Mouse (Mus musculus): Measurements from ENCODE around the gene Dis3l2.
A peak's percentile ranks its signal among the peaks of the same experiment; 100 is the strongest.

Gene Dis3l2

DNA sequence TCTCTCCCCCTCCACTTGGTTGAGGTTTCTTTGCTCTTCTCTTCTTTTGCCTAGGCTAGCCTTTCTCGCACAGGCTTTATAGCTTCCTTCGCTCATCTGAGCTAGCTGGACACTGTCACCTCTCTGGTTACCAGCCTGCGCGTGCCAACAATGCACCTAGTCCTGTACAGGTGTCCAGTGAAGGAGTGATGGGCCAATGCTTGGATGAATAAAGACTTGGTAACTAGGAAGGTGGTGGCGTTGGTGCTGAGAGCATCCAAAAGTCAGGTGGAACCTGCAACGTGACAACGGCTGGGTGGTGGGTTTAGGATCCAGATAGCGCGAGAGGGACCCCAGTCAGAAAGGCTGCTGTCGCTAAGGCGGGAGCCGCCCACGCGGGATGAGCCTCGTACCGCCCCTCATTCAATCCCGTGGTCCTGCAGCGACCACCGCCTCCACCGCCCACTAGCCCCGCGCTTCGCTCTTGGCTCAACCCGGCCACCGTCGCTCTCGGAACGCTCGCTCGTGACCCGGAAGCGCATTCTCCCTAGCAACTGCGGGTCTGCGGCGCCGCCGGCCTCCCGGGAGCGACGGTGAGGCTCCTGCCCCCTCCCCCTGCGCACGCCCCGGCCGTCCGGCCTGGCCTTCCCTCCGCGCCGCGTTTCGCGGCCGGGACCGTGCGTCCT lies at the start of gene Dis3l2:
Dis3l2 (plus strand) TSS at position 509 of the 665 bp plus-strand sequence.
- peak; percentile 42 for DNase-seq (ENCODE audit: low spot score)

DNA sequence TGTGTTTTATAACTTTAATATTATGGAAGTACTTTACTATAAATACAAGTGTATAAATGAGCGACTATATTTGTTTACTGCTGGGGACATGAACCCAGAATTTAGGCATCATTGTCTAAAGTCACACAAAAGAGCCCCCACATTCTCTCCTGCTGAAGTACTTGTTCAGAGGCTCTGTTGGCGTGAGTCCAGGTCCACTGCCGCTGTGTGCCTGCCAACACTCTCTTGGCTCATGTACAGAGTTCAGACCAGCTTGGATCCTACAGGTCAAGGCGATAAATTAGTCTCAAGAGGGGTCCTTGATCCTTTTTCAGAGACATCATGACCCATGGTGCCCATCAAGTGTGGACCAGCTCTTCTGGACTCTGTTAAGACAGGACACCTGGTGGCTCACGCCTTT lies 46.5 kb upstream of the Dis3l2 start:
- DNase-seq (ENCODE audit: low spot score) = no peak

DNA sequence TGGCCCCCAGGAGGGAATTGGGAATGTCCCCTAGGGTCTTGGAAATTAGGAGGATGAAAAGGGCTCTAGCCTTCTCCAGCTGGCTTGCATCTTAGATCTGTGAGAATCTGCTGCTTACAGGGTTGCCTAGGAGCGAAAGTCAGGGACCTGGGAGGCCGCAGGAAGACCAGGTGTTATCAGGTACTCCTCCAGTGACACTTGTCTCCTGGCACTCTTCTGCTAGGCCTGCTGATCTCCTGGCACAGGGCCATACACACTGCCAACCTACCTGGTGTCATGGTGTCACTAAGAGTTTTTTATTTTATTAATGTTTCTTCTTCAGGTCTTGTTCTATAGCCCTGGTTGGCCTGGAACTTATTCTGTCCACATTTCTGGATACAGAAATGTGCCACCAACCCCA lies 38.5 kb upstream of the Dis3l2 start:
- no peak for DNase-seq (ENCODE audit: low spot score)

DNA sequence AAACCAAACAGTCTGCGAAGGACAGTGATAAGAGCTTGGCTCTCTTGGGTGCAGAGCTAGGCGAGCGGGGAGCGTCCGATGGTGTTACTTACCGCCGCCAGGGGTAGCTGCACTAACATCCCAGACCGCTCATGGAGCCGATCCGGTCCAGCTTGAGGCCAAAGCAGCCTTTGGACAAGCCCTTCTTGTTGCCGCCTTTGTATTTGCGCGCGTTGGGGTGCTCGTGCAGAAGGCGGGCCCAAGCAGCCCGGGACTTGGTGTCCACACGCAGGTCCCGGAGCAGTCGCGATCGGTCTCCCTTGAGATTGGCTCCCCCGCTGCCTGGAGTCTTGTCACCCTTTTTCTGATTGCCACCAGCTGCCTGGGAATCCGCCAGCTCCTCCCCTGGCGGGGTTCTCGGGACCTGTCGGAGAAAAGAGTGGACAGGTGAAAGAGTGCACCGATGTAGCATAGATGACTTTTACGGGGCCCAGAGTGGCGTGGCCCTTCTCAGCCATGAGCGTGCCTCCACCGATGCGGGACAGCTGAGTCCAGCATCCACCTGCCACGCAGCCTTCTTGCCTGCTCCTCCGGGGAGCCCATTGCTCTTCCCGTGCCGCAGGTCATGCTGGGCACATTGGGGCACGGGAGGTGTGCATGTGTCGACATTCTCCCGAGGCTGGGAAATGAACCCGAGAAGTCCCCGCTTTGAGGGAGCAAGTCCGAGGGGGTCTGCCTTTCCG lies 33.9 kb upstream of the Dis3l2 start:
- no peak for DNase-seq (ENCODE audit: low spot score)

DNA sequence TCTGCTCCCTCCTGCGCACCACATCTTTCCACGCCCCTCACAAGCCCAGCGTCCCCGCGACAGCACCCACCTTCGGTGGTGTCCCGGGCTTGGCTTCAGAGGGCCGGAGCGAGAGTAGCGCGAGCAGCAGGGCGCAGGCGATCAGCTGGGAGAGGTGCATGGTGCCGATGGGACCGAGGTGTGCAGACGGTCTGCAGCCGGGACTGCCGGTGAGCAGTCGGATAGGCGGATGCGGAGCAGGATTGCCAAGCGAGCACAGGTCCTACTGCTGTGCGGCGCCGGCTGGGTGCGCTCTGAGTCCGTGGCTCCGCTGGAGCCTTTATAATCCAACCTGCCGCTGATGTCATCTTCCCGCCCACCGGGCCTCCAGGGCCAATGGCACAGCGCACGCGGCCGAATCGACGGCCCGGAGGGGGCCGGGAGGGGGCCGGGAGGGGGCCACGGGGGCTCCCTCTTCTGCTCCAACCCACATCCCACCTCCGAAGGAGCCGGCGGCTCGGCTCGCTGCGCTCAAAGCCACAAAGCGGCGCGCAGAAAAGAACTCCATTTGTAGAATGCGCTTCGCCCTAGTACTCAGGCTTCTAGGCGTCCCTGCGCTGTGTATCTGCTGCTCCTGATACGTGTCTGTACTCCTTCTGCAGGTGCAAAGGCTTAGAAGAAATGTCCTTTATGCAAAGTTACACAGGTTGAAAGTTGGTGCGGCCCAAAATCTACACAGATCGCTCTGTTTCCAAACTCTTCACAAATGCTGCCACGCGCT lies 33.1 kb upstream of the Dis3l2 start, which contains the start of gene Nppc:
Nppc (minus strand) TSS at position 293 of the 760 bp plus-strand sequence.
- no peak for DNase-seq (ENCODE audit: low spot score)

DNA sequence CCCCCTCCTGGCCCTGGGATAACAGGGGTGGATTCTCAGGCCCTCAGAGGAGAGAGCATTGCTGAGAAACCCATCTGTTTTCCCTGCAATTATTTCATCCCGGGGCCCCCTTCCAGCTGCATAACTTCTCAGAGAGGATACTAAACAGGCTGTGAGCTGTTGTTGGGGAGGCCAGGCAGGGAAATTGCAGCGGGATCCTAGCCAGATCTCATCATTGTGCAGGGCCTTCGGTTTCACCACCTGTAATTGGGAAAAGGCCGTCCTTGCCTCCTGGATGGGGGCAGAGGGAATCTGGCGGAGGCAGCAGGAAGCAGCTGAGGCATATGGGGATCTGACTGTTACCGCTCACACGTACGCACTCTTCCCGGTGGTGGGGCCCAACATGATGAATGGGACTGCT lies 29.2 kb upstream of the Dis3l2 start:
- no peak for DNase-seq (ENCODE audit: low spot score)

DNA sequence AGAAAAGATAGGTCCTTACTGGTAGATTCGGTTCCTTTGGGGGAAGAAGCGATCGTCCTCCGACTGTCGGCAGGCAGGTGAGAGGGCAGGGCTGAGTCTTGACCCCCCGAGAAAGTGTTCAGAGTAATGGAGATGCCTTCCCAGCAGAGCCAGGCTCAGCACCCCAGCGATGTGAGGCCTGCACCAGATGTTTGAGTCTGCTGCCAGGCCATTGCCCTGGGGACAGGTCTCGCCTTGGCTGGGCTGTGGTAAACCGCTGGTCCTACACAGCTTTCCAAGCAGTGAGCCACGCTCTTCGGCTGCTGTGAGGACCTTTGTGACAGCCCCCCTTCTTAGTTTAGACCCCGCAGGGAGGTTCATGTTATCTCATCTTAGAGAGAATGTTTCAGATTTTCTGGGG lies 28.5 kb upstream of the Dis3l2 start:
- DNase-seq (ENCODE audit: low spot score) = no peak

DNA sequence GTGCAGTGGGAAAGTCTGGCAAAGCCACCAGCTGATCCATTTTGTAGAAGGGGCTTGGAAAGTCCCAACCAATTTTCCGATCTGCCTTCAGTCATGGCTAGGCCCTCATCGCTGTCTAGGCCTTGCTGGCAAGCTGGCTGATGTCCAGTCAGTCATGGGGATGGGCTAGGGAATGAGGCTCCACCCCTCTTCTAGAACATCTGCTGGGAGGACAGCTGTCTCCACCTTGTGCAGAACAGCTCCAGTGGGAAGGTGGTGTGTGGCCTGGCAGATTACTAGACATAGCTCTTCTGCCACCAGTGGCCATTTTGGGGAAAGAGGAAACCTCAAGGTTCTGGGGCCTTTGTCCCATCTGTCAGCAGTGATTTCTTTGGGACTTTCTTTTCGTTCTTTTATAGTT lies 26.0 kb upstream of the Dis3l2 start:
- DNase-seq (ENCODE audit: low spot score) = no peak

DNA sequence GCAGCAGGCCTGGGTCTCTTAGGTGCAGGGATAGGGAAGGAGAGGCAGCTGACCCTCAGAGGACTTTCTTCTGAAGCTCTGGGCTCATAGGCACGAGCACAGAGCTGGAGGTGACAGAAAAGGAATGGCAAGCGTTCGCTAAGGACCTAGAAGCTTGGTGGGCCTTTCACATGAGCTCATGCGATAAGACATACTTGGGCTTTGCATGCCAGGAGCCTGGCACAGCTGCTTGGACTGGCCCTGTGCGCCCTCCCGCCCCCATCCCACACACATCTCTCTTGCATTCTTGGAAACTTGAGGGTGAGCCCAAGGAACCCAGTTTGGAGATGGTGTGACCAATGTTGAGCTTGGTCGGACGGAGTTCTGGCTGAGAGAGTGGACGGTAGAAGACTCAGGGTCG lies 24.9 kb upstream of the Dis3l2 start:
- no peak for DNase-seq (ENCODE audit: low spot score)

DNA sequence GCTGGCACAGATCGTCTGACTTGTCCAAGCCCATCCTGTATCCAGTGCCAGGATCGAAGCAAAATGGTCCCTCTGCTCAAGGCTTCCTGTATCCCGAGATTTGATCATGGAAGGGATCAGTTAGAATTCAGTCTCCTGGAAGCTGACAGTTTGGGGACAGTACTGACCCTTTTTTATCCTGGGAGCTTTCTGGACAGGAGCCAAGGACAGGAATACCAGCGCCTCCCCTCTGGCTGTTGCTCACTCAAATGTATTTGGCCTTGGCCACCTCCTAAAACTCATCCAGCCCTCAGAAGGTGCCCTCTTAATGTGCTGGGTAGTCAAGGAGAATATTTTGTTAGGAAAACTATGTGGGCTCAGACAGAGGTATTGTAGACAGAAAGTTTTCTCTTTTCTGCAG lies 16.4 kb upstream of the Dis3l2 start:
- DNase-seq (ENCODE audit: low spot score) = no peak

DNA sequence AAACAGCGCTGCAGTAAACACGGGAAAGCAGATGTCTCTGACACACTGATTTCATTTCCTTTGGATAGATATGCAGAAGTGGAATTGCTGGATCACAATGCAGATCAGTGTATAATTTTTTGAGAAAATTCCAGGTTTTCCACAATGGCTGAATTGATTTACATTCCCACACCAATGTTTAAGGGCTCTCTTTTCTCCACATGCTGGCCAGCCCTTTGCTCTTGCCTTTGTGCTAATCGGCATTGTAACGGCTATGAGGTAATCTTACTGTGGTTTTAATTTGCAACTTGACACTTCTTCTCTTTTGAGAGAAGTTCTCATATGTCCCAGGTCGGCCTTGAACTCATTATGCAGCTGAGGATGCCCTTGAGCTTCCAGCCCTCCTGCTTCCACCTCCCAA lies 12.6 kb upstream of the Dis3l2 start:
- DNase-seq (ENCODE audit: low spot score) = no peak

DNA sequence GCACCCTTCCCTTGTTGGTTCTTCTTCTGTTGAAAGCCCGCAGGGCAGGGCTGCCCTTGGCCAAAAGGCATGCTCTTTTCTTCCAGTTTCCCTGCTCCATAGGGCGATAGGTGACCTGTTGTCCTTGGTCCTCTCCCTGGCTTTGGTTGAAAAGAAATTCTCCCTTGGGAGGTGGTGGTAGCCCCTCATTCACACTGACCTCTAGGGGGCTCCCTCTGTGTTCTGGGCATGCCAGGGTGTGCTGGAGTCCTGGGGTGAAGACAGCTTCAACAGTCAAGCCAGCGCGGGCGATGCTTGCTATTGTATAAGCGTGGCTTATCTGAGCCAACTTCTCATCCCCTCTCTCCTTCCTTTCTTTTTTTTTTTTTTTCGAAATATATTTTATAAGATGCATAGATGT lies 6.7 kb upstream of the Dis3l2 start:
- no peak for DNase-seq (ENCODE audit: low spot score)

DNA sequence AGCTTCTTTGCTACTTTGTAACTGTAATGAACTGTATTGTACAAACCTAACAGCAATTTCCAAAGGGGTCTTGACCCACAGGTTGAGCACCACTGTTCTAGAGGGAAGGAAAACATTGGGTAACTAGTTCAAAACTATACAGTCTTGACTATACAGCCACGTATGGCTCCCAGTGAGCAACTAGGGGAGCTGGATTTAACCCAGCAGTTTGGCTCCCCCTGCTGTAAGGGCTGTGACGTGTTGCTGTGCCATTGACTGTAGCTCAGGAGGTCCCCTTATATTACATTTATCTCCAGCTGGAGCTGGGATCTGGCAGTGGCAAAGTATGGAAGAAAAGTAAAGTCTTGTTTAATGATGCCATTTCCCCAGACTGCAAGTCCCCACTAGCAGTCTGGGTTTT lies 4.9 kb upstream of the Dis3l2 start:
- no peak for DNase-seq (ENCODE audit: low spot score)

DNA sequence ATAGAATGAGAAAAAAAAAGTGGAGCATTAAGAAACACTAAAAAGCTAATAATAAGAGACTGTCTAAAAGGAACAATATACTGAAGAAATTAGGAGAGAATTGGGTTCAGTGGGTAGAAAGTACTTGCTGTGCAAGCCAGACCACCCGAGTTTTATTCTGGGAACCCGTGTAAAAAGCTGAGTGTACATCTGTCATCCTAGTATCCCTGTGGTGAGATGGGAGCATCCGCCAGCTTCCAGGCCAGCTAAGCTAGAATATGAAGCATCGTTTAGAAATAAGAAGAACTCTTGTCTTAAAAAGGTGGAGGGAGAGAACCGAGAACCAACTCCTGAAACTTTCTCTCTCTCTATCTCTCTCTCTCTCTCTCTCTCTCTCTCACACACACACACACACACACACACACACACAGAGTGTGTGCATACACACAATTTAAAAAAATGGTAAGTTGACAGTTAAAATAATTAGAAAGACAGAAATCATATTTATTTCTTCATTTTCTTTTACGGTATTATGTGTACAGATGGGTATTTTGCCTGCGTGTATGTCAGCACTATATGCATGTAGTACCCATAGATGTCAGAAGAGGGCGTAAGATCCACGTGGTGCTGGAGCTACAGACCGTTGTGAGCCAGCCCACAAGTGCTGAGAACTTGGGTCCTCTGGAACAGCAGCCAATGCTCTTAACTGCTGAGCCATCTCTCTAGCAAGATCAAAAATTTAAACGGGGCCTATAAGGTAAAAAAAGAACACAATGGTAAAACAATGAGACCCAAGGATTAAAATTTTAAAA lies 4.1 kb upstream of the Dis3l2 start:
- DNase-seq (ENCODE audit: low spot score) = no peak

DNA sequence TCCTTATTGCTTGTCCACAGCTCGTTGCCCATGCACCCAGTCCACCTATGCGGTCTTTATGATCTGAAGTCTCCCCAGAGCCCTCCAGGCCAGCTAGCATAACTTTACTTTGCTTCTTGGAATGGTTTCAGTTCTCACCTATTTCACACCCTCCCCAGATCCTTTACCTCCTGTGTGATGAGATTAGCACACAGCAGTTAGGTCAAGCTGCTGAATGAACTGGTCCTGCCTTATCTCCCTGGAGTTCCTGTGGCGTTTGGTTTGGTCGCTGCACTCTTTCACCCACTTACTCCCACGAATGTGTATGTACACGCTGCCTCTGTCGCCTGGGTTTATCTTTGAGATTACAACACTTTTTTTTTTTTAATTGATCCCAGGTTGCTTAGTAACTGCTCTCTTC lies 3.2 kb upstream of the Dis3l2 start:
- DNase-seq (ENCODE audit: low spot score) = no peak

DNA sequence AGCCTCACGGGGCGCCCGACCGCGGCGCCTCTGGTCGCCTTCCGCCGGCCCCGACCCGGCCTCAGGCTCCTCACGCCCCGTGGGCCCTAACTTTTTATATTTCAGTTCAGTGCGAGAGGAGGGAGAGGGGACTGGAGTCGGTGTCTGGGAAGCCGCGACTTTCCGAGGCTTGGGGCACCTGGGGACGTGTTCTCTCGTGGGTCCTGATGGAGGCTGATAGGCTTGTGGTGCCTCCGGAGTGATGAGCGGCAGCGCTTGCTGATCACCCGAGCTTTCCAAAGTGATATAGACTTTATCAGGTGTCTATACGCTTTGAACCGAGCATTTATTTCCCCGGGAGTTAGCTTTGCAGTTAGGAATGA lies 338 bp downstream of the Dis3l2 start:
- DNase-seq (ENCODE audit: low spot score) = no peak

DNA sequence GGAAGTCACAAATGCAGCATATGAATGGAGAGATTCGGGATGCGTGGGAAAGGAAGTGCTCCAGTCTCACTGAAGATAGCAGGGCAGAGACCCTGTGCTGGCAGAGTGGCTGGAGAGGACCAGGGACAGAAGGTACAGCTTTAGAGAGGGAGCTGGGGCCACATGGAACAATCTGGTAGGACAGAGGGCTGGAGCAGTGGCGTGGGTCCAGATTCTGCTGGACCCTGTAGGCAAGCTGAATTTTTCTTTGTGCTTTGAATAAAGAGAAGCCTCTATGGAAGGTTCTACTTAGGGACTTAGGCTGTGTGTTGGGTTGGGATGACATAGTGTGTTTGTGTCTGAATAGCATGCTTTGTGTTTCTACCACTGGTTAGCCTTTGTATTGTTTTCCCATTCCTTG lies 1.9 kb downstream of the Dis3l2 start:
- no peak for DNase-seq (ENCODE audit: low spot score)

DNA sequence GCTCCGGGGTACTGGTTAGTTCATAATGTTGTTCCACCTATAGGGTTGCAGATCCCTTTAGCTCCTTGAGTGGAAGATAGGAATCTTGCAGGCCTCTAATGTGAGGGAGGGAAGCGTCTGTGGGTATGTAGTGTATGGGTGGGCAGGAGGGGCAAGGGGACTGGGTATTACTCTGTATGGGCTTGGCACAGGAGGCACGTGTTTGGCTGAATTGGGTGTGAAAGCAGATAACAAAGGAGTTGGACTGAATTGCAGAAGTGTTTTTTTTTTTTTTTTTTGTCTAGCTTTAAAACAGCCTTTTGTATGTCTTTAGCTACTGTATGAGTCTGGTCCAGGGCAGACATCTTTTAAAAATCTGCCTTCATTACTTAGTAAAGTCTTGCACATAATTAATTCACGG lies 5.9 kb downstream of the Dis3l2 start:
- no peak for DNase-seq (ENCODE audit: low spot score)

DNA sequence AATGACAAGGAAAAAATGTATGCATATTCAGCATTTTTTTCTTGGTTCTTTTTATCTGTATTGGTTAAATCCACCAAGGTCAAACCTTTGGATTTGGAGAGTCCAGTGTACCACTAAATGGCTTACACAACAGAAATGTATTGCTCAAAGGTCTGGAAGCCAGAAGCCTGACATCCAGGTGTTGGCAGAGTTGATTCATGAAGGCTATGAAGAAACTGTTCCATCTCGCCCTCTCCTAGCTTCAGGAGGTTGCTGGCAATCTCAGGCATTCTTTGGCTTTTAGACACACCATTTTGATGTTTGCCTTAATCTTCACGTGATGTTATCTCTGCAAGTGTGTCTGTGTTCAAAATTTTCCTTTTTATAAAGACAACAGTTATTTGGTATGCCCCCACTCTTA lies 8.4 kb downstream of the Dis3l2 start:
- no peak for DNase-seq (ENCODE audit: low spot score)

DNA sequence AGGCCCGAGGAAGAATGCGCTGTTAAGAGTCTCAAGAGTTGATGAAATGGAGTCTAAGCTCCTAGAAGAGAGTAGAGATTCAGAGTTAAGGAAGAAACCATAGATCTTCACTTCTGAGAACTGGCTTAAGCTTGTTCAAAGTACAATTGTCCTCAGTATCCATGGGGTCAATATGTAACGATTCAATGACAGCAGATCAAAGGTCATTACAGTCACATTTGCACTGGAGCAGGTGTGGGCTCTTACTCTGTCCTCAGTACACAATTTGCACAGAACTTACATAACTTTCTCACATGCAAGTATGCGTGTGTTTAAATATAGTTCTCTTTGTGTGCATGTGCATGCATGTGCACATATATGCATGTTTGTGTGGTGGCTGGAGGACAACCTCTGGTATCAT lies 9.4 kb downstream of the Dis3l2 start:
- no peak for DNase-seq (ENCODE audit: low spot score)

DNA sequence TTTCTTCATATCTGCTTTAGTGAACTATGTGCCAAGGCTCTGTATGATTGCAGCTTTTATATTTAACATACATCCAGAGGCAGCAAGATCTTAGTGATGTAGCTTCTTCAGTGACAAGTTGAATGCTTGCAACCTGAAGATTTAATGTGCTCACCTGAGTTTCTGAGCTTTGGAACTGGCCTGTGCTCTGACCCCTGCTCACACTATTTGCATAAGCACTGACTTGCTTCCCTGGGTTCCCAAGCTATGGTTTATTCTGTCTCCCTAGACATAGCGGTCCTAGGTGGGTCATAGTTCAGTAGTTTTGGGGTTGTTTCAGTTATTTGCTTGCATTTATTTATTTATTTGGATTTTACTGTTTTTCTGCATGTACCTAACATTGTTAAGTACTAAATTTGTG lies 14.6 kb downstream of the Dis3l2 start:
- DNase-seq (ENCODE audit: low spot score) = no peak

DNA sequence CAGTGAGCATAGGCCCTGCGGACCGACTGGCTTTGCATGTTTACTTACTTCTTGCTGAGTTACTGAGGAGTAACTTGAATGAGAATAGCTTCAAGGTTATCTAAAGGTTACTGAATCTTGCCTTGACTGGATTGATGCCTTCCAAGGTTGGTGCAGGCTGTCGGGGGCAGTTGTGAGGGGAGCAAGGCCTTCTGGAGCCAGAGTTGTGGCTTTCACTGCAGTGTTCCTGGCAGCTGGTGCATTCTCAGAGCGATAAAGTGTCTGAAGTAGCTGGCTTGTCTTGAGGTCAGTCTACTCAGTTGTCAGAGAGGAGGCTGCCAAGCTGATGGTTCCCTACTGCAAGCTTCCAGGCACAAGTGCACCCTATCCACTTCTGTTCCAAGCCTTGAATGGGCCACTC lies 15.8 kb downstream of the Dis3l2 start:
- no peak for DNase-seq (ENCODE audit: low spot score)
